Mouse (Mus musculus) thymus, adult 2 months (tissue): ENCODE measurements around the gene Vmp1. TPM values are rescaled to one million over a fixed set of nuclear protein-coding genes. Genes with fewer than 3 reads are reported as not detected.

ENCODE experiments used
- DNase-seq: peaks from one replicate; pipeline ENCODE4 v3.0.0; 2021
- H3K27ac ChIP-seq: fragments of 200-500 bp; 2 replicates; pipeline ENCODE4 v1.5.1; 2012; ENCODE audit warnings: low read length, control low read depth; ENCODE audit not compliant: control insufficient read depth, insufficient read depth
- H3K27me3 ChIP-seq: fragments of 200-500 bp; 2 replicates; pipeline ENCODE4 v1.6.1; 2012; ENCODE audit warnings: mild to moderate bottlenecking, low read length, moderate library complexity, mixed read lengths; ENCODE audit not compliant: control insufficient read depth, insufficient read depth
- H3K36me3 ChIP-seq: fragments of 200-500 bp; 2 replicates; pipeline ENCODE4 v1.6.1; 2012; ENCODE audit warnings: mild to moderate bottlenecking, low read length, moderate library complexity; ENCODE audit not compliant: control insufficient read depth, insufficient read depth
- H3K4me1 ChIP-seq: fragments of 200-500 bp; replicated peaks from 2 replicates; pipeline ENCODE4 v1.6.1; 2012; ENCODE audit warnings: low read length; ENCODE audit not compliant: control insufficient read depth, insufficient read depth
- H3K4me3 ChIP-seq: fragments of 200-500 bp; 2 replicates; pipeline ENCODE4 v1.5.1; 2012; ENCODE audit warnings: mild to moderate bottlenecking, low read length, control low read depth, moderate library complexity; ENCODE audit not compliant: control insufficient read depth, insufficient read depth
- CTCF ChIP-seq: fragments of 200-500 bp; IDR thresholded peaks from 2 replicates; pipeline ENCODE4 v1.5.1; 2012; ENCODE audit warnings: mild to moderate bottlenecking, control low read depth, low read length, moderate library complexity, borderline replicate concordance; ENCODE audit not compliant: control insufficient read depth, poor library complexity, insufficient read depth; ENCODE audit errors: extremely low read depth
- POLR2A ChIP-seq: fragments of 200-500 bp; IDR thresholded peaks from 2 replicates; pipeline ENCODE4 v1.6.1; 2012; ENCODE audit warnings: mild to moderate bottlenecking, low read length, control low read depth, moderate library complexity; ENCODE audit not compliant: control insufficient read depth, poor library complexity, insufficient read depth; ENCODE audit errors: extremely low read depth
- WGBS: fragments of 180-500 bp; shearing (Covaris S2); methylation state at CpG from one replicate; pipeline ENCODE4 v1.1.7; 2018; 5-methylcytosine and 5-hydroxymethylcytosine counted together
- polyA plus RNA-seq: library from polyadenylated mRNA; depleted of rRNA; stranded (reverse); fragments of >200 nt; gene quantifications from 2 replicates; pipeline ENCODE4 v1.2.3, GENCODE M21; 2012

Gene Vmp1
- polyA plus RNA-seq, 1 experiment, result 36.7 TPM

GRCm38 (mm10) chr11:86680729-86681128, 2.9 kb downstream of the Vmp1 start:
- Histone ChIP-seq H3K4me1 (no peaks in the 10 kb centered on the region; the same call in 1 of the 2 replicates), H3K4me3 (no peak overlapping the region), H3K27me3 (no peaks in the 10 kb centered on the region), H3K36me3 (no peaks in the 10 kb centered on the region; the same call in 1 of the 2 replicates), H3K27ac (no peak overlapping the region)
- DNase-seq, result no peak
- over 99% methylated on average over 3 of the region's 3 CpGs for WGBS
- TF ChIP-seq CTCF (no peak), POLR2A (no peak)

- Histone ChIP-seq H3K27ac (no peak overlapping the region), H3K4me1 (no peaks in the 10 kb centered on the region), H3K27me3 (no peaks in the 10 kb centered on the region), H3K4me3 (no peak overlapping the region), H3K36me3 (no peaks in the 10 kb centered on the region; the same call in 1 of the 2 replicates)
- 92% methylated on average over 5 of the region's 5 CpGs for WGBS
- DNase-seq, result no peak
- TF ChIP-seq CTCF (no peak), POLR2A (no peak)
These were observed 4.7 kb downstream of the Vmp1 start for GRCm38 (mm10) chr11:86678957-86679356.

GRCm38 (mm10) chr11:86675520-86675919, 8.1 kb downstream of the Vmp1 start:
- no peak overlapping the region for H3K4me3 ChIP-seq
- no peaks in the 10 kb centered on the region; the same call in 1 of the 2 replicates for H3K36me3 ChIP-seq
- DNase-seq, result no peak
- WGBS, result 96% methylated on average over 4 of the region's 4 CpGs
- H3K4me1 ChIP-seq, result no peaks in the 10 kb centered on the region
- no peaks in the 10 kb centered on the region for H3K27me3 ChIP-seq
- H3K27ac ChIP-seq, result no peak overlapping the region
- no peak for TF ChIP-seq CTCF
- no peak for TF ChIP-seq POLR2A

- Histone ChIP-seq H3K4me1 (no peaks in the 10 kb centered on the region), H3K27me3 (no peaks in the 10 kb centered on the region), H3K4me3 (no peak overlapping the region), H3K36me3 (no peaks in the 10 kb centered on the region; the same call in 1 of the 2 replicates), H3K27ac (no peak overlapping the region)
- 86% methylated on average over 3 of the region's 3 CpGs for WGBS
- TF ChIP-seq CTCF (no peak), POLR2A (no peak)
- no peak for DNase-seq
These were observed 10.9 kb downstream of the Vmp1 start for GRCm38 (mm10) chr11:86672772-86673171.

GRCm38 (mm10) chr11:86671041-86671675, 12.5 kb downstream of the Vmp1 start:
- TF ChIP-seq POLR2A (no peak), CTCF (no peak)
- Histone ChIP-seq H3K4me1 (no peaks in the 10 kb centered on the region), H3K4me3 (no peak overlapping the region), H3K27ac (no peak overlapping the region), H3K36me3 (no peaks in the 10 kb centered on the region), H3K27me3 (no peaks in the 10 kb centered on the region)
- 84% methylated on average over 3 of the region's 3 CpGs for WGBS
- DNase-seq, result no peak

- no peak for DNase-seq
- TF ChIP-seq POLR2A (no peak), CTCF (no peak)
- H3K27me3 ChIP-seq, result no peaks in the 10 kb centered on the region
- peaks cover 22% of the 10 kb centered on the region for H3K36me3 ChIP-seq
- H3K27ac ChIP-seq, result no peak overlapping the region
- no peak overlapping the region for H3K4me3 ChIP-seq
- no peaks in the 10 kb centered on the region for H3K4me1 ChIP-seq
- 97% methylated on average over 3 of the region's 3 CpGs for WGBS
These were observed 15.5 kb downstream of the Vmp1 start for GRCm38 (mm10) chr11:86668169-86668568.
